Comparison of ENCODE assay signal across 8 mouse cellular contexts in the genomic region with DNA sequence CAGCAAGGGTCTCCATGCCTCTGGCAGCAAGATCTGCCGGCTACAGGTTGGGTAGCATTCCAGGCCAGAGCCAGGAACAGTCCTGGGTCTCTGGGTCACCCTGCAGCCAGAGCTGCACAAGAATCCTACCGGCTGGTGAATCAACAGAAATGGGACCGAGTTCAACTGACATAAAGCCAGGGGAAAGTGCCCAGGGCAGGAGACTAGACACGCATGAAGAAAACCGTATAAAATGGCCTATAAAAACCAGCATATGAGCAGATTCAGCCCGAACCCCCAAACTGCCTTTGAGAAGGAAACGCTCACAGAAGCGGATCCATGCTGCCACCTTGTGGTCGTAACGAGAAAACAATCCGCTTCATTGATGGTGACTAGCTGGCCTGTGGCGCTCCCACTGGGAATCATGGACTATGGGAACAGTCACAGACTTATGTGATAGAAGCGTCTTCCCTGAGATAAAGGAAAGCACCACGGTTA. TPM values are rescaled to one million over a fixed set of nuclear protein-coding genes. Genes with fewer than 3 reads are reported as not detected.
DNase-seq lines count a peak whose midpoint lies in the region; TF ChIP-seq lines count a peak whose summit lies in the region.

No protein-coding gene starts in this region.

- no peaks in the 10 kb centered on the region for H3K4me1 ChIP-seq in cortical plate, adult 2 months (ENCODE audit: control insufficient read depth, insufficient read depth, low read length)

- DNase-seq in adrenal gland, adult 2 months, result peak; percentile 75
- DNase-seq in gastrocnemius, adult 8-10 months (ENCODE audit: low spot score in 2 of 2), result peak; percentile 30 to 38
- peak; percentile 85 for DNase-seq in hindlimb bud, embryonic 11.5 days (ENCODE audit: extremely low spot score, low read depth, low spot score)
- peak; percentile 90 for DNase-seq in left cerebral cortex, adult 18-20 months (ENCODE audit: low spot score in 2 of 2)
- DNase-seq in lung, postnatal 4 days, result peak; percentile 62 to 80
- DNase-seq in retina, postnatal 7 days (ENCODE audit: low read depth, low spot score), result peak; percentile 85
- DNase-seq in urinary bladder, postnatal 4 days (ENCODE audit: low spot score in 2 of 2), result peak; percentile 47 to 77

- TF ChIP-seq POLR2A in cortical plate, adult 2 months (IDR thresholded peaks at IDR 0.05; ENCODE audit: extremely low read depth, insufficient read depth, low read length), result no peak

- H3K4me3 ChIP-seq in cortical plate, adult 2 months (ENCODE audit: insufficient read depth, low read length), result no peak overlapping the region

- TF ChIP-seq CTCF in cortical plate, adult 2 months (IDR thresholded peaks at IDR 0.05; ENCODE audit: extremely low read depth, insufficient read depth, low read length), result peak; percentile 97

- no peak overlapping the region for H3K27ac ChIP-seq in cortical plate, adult 2 months (ENCODE audit: insufficient read depth, low read length)

RNA-seq across cellular contexts. Expression of a gene that starts 15.4 kb away (rescaled TPM):
- 1 to 10 TPM in 1 of 2 experiments, under 1 TPM in 1; 0.35 to 1.3 TPM for total RNA-seq in adrenal gland, adult 2 months (2021)
- polyA plus RNA-seq in adrenal gland, adult 2 months (2012; rRNA removed), result 0.71 and 1.3 TPM in 2 replicates
- polyA plus RNA-seq in cortical plate, adult 2 months (2012; rRNA removed), result 24.6 and 25.4 TPM in 2 replicates
- total RNA-seq in gastrocnemius, adult 8-10 months (2022), result 1 to 10 TPM in 1 of 4 experiments, under 1 TPM in 3; 0.10 to 1.2 (median 0.16) TPM
- total RNA-seq in left cerebral cortex, adult 18-20 months (2021), result 10 to 100 TPM; 20.3 to 23.5 TPM

RNA-seq across cellular contexts. Expression of a gene that starts 30.0 kb away (rescaled TPM):
- 10 to 100 TPM; 40.5 to 47.4 TPM for total RNA-seq in adrenal gland, adult 2 months (2021)
- 143 and 164 TPM in 2 replicates for polyA plus RNA-seq in adrenal gland, adult 2 months (2012; rRNA removed)
- polyA plus RNA-seq in cortical plate, adult 2 months (2012; rRNA removed), result 73.3 and 76.0 TPM in 2 replicates
- 10 to 100 TPM; 50.1 to 56.6 (median 51.4) TPM for total RNA-seq in gastrocnemius, adult 8-10 months (2022)
- 10 to 100 TPM; 39.5 to 42.0 TPM for total RNA-seq in left cerebral cortex, adult 18-20 months (2021)

RNA-seq across cellular contexts. Expression of a gene that starts 30.0 kb away (rescaled TPM):
- total RNA-seq in adrenal gland, adult 2 months (2021), result 10 to 100 TPM; 45.1 to 54.0 TPM
- 2.3 and 6.0 TPM in 2 replicates for polyA plus RNA-seq in adrenal gland, adult 2 months (2012; rRNA removed)
- 75.7 and 95.2 TPM in 2 replicates for polyA plus RNA-seq in cortical plate, adult 2 months (2012; rRNA removed)
- total RNA-seq in gastrocnemius, adult 8-10 months (2022), result 10 to 100 TPM in 3 of 4 experiments, 1 to 10 TPM in 1; 9.6 to 13.5 (median 10.3) TPM
- total RNA-seq in left cerebral cortex, adult 18-20 months (2021), result 10 to 100 TPM; 50.1 to 50.8 TPM

RNA-seq across cellular contexts. Expression of a gene that starts 39.7 kb away (rescaled TPM):
- not detected for total RNA-seq in adrenal gland, adult 2 months (2021)
- 0.02 and 0.04 TPM in 2 replicates for polyA plus RNA-seq in adrenal gland, adult 2 months (2012; rRNA removed)
- 0.46 and 0.79 TPM in 2 replicates for polyA plus RNA-seq in cortical plate, adult 2 months (2012; rRNA removed)
- not detected for total RNA-seq in gastrocnemius, adult 8-10 months (2022)
- total RNA-seq in left cerebral cortex, adult 18-20 months (2021), result under 1 TPM; 0.44 to 0.49 TPM

Comparison
In these comparisons a context has a peak if more than half of its experiments do, and no peak if none do; other contexts are left out.
1. DNase-seq: peak in every context shown above with its lines; median percentile 90 in left cerebral cortex, adult 18-20 months; 85 in hindlimb bud, embryonic 11.5 days; 85 in retina, postnatal 7 days; 75 in adrenal gland, adult 2 months; 71 in lung, postnatal 4 days; 62 in urinary bladder, postnatal 4 days; 34 in gastrocnemius, adult 8-10 months.
2. RNA of a gene that starts 15.4 kb away (total RNA-seq): 20.3 to 23.5 TPM in left cerebral cortex, adult 18-20 months; 0.35 to 1.3 TPM in adrenal gland, adult 2 months and 0.10 to 1.2 TPM in gastrocnemius, adult 8-10 months; every median in the first group is over 4 times any median in the second.